Mouse (Mus musculus) MEL (cell line): ENCODE measurements around the gene Ppm1m. TPM values are rescaled to one million over a fixed set of nuclear protein-coding genes. Genes with fewer than 3 reads are reported as not detected.

Source experiments
- DNase-seq: peaks from one replicate; pipeline ENCODE4 v3.0.0; 2011; ENCODE audit warnings: low read depth, low spot score
- H3K27ac ChIP-seq: 2 replicates; pipeline ENCODE4 v1.5.1; 2012; ENCODE audit warnings: low read depth, mild to moderate bottlenecking, control low read depth, low read length, moderate library complexity; ENCODE audit not compliant: control insufficient read depth
- H3K27me3 ChIP-seq, 2 experiments: fragments of 150-350 bp in 1 of 2; sonication (generic) in 1 of 2; 2 replicates each; pipeline ENCODE4 v1.6.1; 2012; ENCODE audit warnings: low read length in 2 of 2, mild to moderate bottlenecking in 2 of 2, improper control_type of control experiment in 1 of 2, moderate library complexity in 1 of 2; ENCODE audit not compliant: insufficient read depth in 2 of 2, control insufficient read depth in 1 of 2
- H3K36me3 ChIP-seq, 2 experiments: 2 replicates each; pipeline ENCODE4 v1.6.1; 2012 to 2014; ENCODE audit warnings: low read length in 2 of 2, improper control_type of control experiment in 1 of 2, inconsistent platforms in 1 of 2, mild to moderate bottlenecking in 1 of 2; ENCODE audit not compliant: insufficient read depth in 2 of 2, control insufficient read depth in 1 of 2
- H3K4me1 ChIP-seq, 2 experiments: fragments of 150-350 bp in 1 of 2; sonication (generic) in 1 of 2; 2 replicates each; pipeline ENCODE4 v1.6.1; 2012; ENCODE audit warnings: low read length in 2 of 2, improper control_type of control experiment in 1 of 2, mild to moderate bottlenecking in 1 of 2; ENCODE audit not compliant: insufficient read depth in 2 of 2, control insufficient read depth in 1 of 2
- H3K4me3 ChIP-seq, 2 experiments: fragments of 150-350 bp in 1 of 2; sonication (generic) in 1 of 2; 2 replicates each; pipeline ENCODE4 v1.5.1; 2012; ENCODE audit warnings: low read depth in 2 of 2, low read length in 2 of 2, mild to moderate bottlenecking in 2 of 2, moderate library complexity in 2 of 2, control low read depth in 1 of 2, improper control_type of control experiment in 1 of 2; ENCODE audit not compliant: control insufficient read depth in 1 of 2, insufficient read depth in 1 of 2
- H3K79me2 ChIP-seq: 2 replicates; pipeline ENCODE4 v1.6.1; 2012; ENCODE audit warnings: mild to moderate bottlenecking, low read length, moderate library complexity; ENCODE audit not compliant: control insufficient read depth, poor library complexity, insufficient read depth
- H3K9ac ChIP-seq: 2 replicates; pipeline ENCODE4 v1.6.1; 2012; ENCODE audit warnings: low read depth, mild to moderate bottlenecking, control low read depth, low read length, moderate library complexity; ENCODE audit not compliant: control insufficient read depth, poor library complexity, severe bottlenecking
- H3K9me3 ChIP-seq: fragments of 150-350 bp; sonication (generic); replicated peaks from 2 replicates; pipeline ENCODE4 v1.6.1; 2012; ENCODE audit warnings: mild to moderate bottlenecking, low read length, improper control_type of control experiment, moderate library complexity; ENCODE audit not compliant: insufficient read depth
- CHD1 ChIP-seq: IDR thresholded peaks from 2 replicates; pipeline ENCODE4 v1.6.1; 2012; ENCODE audit warnings: low read depth, mild to moderate bottlenecking, inconsistent platforms, low read length, improper control_type of control experiment
- CTCF ChIP-seq, 3 experiments: IDR thresholded peaks in 2 of 3; conservative IDR thresholded peaks in 1 of 3; 2 replicates each; pipeline ENCODE4 v1.5.1; 2011 to 2012; ENCODE audit warnings: low read length in 3 of 3, low read depth in 2 of 3, mild to moderate bottlenecking in 2 of 3, improper control_type of control experiment in 1 of 3, inconsistent platforms in 1 of 3, mixed read lengths in 1 of 3, moderate library complexity in 1 of 3; ENCODE audit not compliant: control insufficient read depth in 1 of 3, insufficient read depth in 1 of 3, poor library complexity in 1 of 3, severe bottlenecking in 1 of 3
- E2F4 ChIP-seq: IDR thresholded peaks from 2 replicates; pipeline ENCODE4 v1.6.1; 2011; ENCODE audit warnings: low read depth, low read length, improper control_type of control experiment, borderline replicate concordance
- ELF1 ChIP-seq: IDR thresholded peaks from 2 replicates; pipeline ENCODE4 v1.6.1; 2014; ENCODE audit warnings: low read depth, mild to moderate bottlenecking, inconsistent platforms, low read length, improper control_type of control experiment, moderate library complexity
- EP300 ChIP-seq, 2 experiments: IDR thresholded peaks; 2 replicates each; pipeline ENCODE4 v1.6.1; 2011; ENCODE audit warnings: improper control_type of control experiment in 2 of 2, low read length in 2 of 2, low read depth in 1 of 2, mild to moderate bottlenecking in 1 of 2
- ETS1 ChIP-seq: IDR thresholded peaks from 2 replicates; pipeline ENCODE4 v1.6.1; 2012; ENCODE audit warnings: low read depth, mild to moderate bottlenecking, inconsistent platforms, low read length, improper control_type of control experiment, moderate library complexity
- GABPA ChIP-seq: IDR thresholded peaks from 2 replicates; pipeline ENCODE4 v1.6.1; 2012; ENCODE audit warnings: low read depth, mild to moderate bottlenecking, inconsistent platforms, low read length, improper control_type of control experiment, moderate library complexity
- GATA1 ChIP-seq: IDR thresholded peaks from 2 replicates; pipeline ENCODE4 v1.6.1; 2011; ENCODE audit warnings: low read depth, low read length, improper control_type of control experiment
- HCFC1 ChIP-seq: IDR thresholded peaks from 2 replicates; pipeline ENCODE4 v1.6.1; 2012; ENCODE audit warnings: low read depth, mild to moderate bottlenecking, inconsistent platforms, low read length, improper control_type of control experiment, moderate library complexity
- MAFK ChIP-seq: IDR thresholded peaks from 2 replicates; pipeline ENCODE4 v1.6.1; 2011; ENCODE audit warnings: low read depth, mild to moderate bottlenecking, low read length, improper control_type of control experiment, borderline replicate concordance
- MAZ ChIP-seq: IDR thresholded peaks from 2 replicates; pipeline ENCODE4 v1.6.1; 2012; ENCODE audit warnings: low read depth, mild to moderate bottlenecking, inconsistent platforms, low read length, improper control_type of control experiment
- MEF2A ChIP-seq: IDR thresholded peaks from 2 replicates; pipeline ENCODE4 v1.6.1; 2014; ENCODE audit warnings: low read depth, mild to moderate bottlenecking, inconsistent platforms, low read length, improper control_type of control experiment; ENCODE audit not compliant: poor library complexity, insufficient replicate concordance, severe bottlenecking; ENCODE audit errors: extremely low read depth
- MXI1 ChIP-seq: IDR thresholded peaks from 2 replicates; pipeline ENCODE4 v1.6.1; 2011; ENCODE audit warnings: mild to moderate bottlenecking, low read depth, low read length, improper control_type of control experiment
- MYC ChIP-seq: IDR thresholded peaks from 2 replicates; pipeline ENCODE4 v1.6.1; 2011; ENCODE audit warnings: low read depth, mild to moderate bottlenecking, low read length, improper control_type of control experiment, moderate library complexity
- NELFE ChIP-seq: IDR thresholded peaks from 2 replicates; pipeline ENCODE4 v1.6.1; 2011; ENCODE audit warnings: low read depth, low read length, improper control_type of control experiment
- POLR2A ChIP-seq, 2 experiments: IDR thresholded peaks; 2 replicates each; pipeline ENCODE4 v1.6.1; 2011 to 2012; ENCODE audit warnings: low read length in 2 of 2, mild to moderate bottlenecking in 2 of 2, control low read depth in 1 of 2, improper control_type of control experiment in 1 of 2, low read depth in 1 of 2, moderate library complexity in 1 of 2; ENCODE audit not compliant: control insufficient read depth in 1 of 2, insufficient read depth in 1 of 2, poor library complexity in 1 of 2
- RCOR1 ChIP-seq: IDR thresholded peaks from 2 replicates; pipeline ENCODE4 v1.6.1; 2012; ENCODE audit warnings: low read depth, mild to moderate bottlenecking, inconsistent platforms, low read length, improper control_type of control experiment
- SIN3A ChIP-seq: IDR thresholded peaks from 2 replicates; pipeline ENCODE4 v1.6.1; 2012; ENCODE audit warnings: low read length, improper control_type of control experiment, inconsistent platforms
- SMC3 ChIP-seq: IDR thresholded peaks from 2 replicates; pipeline ENCODE4 v1.6.1; 2011; ENCODE audit warnings: low read depth, low read length, improper control_type of control experiment
- TAL1 ChIP-seq: IDR thresholded peaks from 2 replicates; pipeline ENCODE4 v1.6.1; 2012; ENCODE audit warnings: mild to moderate bottlenecking, inconsistent platforms, low read length, moderate library complexity, mixed read lengths
- TBP ChIP-seq: IDR thresholded peaks from 2 replicates; pipeline ENCODE4 v1.8.0; 2011; ENCODE audit warnings: low read depth, low read length, improper control_type of control experiment
- USF1 ChIP-seq: IDR thresholded peaks from 2 replicates; pipeline ENCODE4 v1.6.1; 2014; ENCODE audit warnings: low read depth, mild to moderate bottlenecking, inconsistent platforms, low read length, improper control_type of control experiment, moderate library complexity
- USF2 ChIP-seq, 2 experiments: IDR thresholded peaks; 2 replicates each; pipeline ENCODE4 v1.6.1; 2011 to 2012; ENCODE audit warnings: improper control_type of control experiment in 2 of 2, low read length in 2 of 2, borderline replicate concordance in 1 of 2, inconsistent platforms in 1 of 2, low read depth in 1 of 2, mild to moderate bottlenecking in 1 of 2; ENCODE audit not compliant: insufficient read depth in 1 of 2
- ZC3H11A ChIP-seq: IDR thresholded peaks from 2 replicates; pipeline ENCODE4 v1.6.1; 2012; ENCODE audit warnings: low read depth, mild to moderate bottlenecking, inconsistent platforms, low read length, improper control_type of control experiment
- ZKSCAN1 ChIP-seq: IDR thresholded peaks from 2 replicates; pipeline ENCODE4 v1.6.1; 2012; ENCODE audit warnings: low read depth, mild to moderate bottlenecking, inconsistent platforms, low read length, improper control_type of control experiment, moderate library complexity
- ZNF384 ChIP-seq: IDR thresholded peaks from 2 replicates; pipeline ENCODE4 v1.6.1; 2012; ENCODE audit warnings: low read depth, mild to moderate bottlenecking, inconsistent platforms, low read length, improper control_type of control experiment
- polyA plus RNA-seq, 2 experiments: library from polyadenylated mRNA; stranded (reverse) in 1 of 2; unstranded in 1 of 2; fragments of >175 nt in 1 of 2; fragments of >200 nt in 1 of 2; gene quantifications; 2 replicates each; pipeline versions ENCODE4 v1.2.1 to v1.2.4; 2012; ENCODE audit warnings: low replicate concordance in 2 of 2, low read depth in 1 of 2; ENCODE audit not compliant: insufficient read length in 2 of 2, insufficient read depth in 1 of 2, missing spikeins in 1 of 2
- total RNA-seq: library from RNA; depleted of rRNA; stranded (reverse); fragments of 300-350 nt; gene quantifications from 2 replicates; pipeline ENCODE4 v1.2.3, GENCODE M21; 2012

Gene Ppm1m
- total and polyA plus RNA-seq, 3 experiments: 34.2 to 47.2 TPM; not detected in 1

- peak; percentile 81 for DNase-seq
- H3K9ac ChIP-seq: peak overlapping the region; percentile 62
- H3K79me2 ChIP-seq: peaks cover 14% of the 10 kb centered on the region
- TF ChIP-seq SIN3A: 0 out of 2 replicates have a peak, but pooled peaks have one; percentile 40
- peak; percentile 51; the same call in 1 of the 2 replicates for TF ChIP-seq ETS1
- TF ChIP-seq GABPA: no peak
- TF ChIP-seq GATA1: 0 out of 2 replicates have a peak, but pooled peaks have one; percentile 12
- TF ChIP-seq POLR2A (IDR thresholded peaks at IDR 0.05; ENCODE audit: control insufficient read depth in 1 of 2, insufficient read depth in 1 of 2, low read depth in 1 of 2, low read length in 2 of 2, poor library complexity in 1 of 2): no peak; a peak in 1 of 4 replicates
- TF ChIP-seq MYC: no peak
- 0 out of 2 replicates have a peak, but pooled peaks have one; percentile 45 for TF ChIP-seq ELF1
- no peak for TF ChIP-seq ZKSCAN1
- TF ChIP-seq E2F4: no peak
- TF ChIP-seq EP300 (IDR thresholded peaks at IDR 0.05; ENCODE audit: low read depth in 1 of 2, low read length in 2 of 2): 0 out of 4 replicates have a peak, but pooled peaks of 1 of the 2 experiments have one; percentile 43
- no peak for TF ChIP-seq ZNF384
- peak; percentile 47; the same call in 1 of the 2 replicates for TF ChIP-seq MXI1
- TF ChIP-seq CHD1: no peak
- no peak for TF ChIP-seq NELFE
- TF ChIP-seq MAFK: no peak
- TF ChIP-seq MEF2A: no peak
- TF ChIP-seq USF2 (IDR thresholded peaks at IDR 0.05; ENCODE audit: borderline replicate concordance in 1 of 2, insufficient read depth in 1 of 2, low read depth in 1 of 2, low read length in 2 of 2): no peak
- peak; percentile 78; the same call in 1 of the 2 replicates for TF ChIP-seq MAZ
- TF ChIP-seq TAL1: no peak
- 0 out of 2 replicates have a peak, but pooled peaks have one; percentile 11 for TF ChIP-seq RCOR1
- no peak for TF ChIP-seq SMC3
- TF ChIP-seq HCFC1: 0 out of 2 replicates have a peak, but pooled peaks have one; percentile 37
- TF ChIP-seq ZC3H11A: no peak
- TF ChIP-seq USF1: no peak
- TF ChIP-seq TBP: no peak
- TF ChIP-seq CTCF (IDR thresholded peaks at IDR 0.05 in 2 of 3, conservative IDR thresholded peaks at IDR 0.05 in 1 of 3; ENCODE audit: control insufficient read depth in 1 of 3, insufficient read depth in 1 of 3, low read depth in 2 of 3, low read length in 3 of 3, poor library complexity in 1 of 3, severe bottlenecking in 1 of 3): no peak
- H3K4me3 ChIP-seq: peak overlapping the region; percentile 67 to 88
- no peaks in the 10 kb centered on the region for H3K27me3 ChIP-seq
- H3K36me3 ChIP-seq: peaks cover 0 to 16% of the 10 kb centered on the region in 2 experiments; a peak in 2 of 4 replicates
- no peaks in the 10 kb centered on the region for H3K9me3 ChIP-seq
- peaks cover 9 to 28% of the 10 kb centered on the region in 2 experiments for H3K4me1 ChIP-seq
- peak overlapping the region; percentile 55 for H3K27ac ChIP-seq
These were observed 4.7 kb upstream of the Ppm1m start for GRCm38 (mm10) chr9:106203990-106204851.
